Mouse (Mus musculus) ES-Bruce4 (cell line): Measurements from ENCODE around the gene Mrpl2.

Experiments
- EP300 ChIP-seq: IDR thresholded peaks from 2 replicates; pipeline ENCODE4 v1.6.1; 2011; ENCODE audit warnings: low read depth, low read length; ENCODE audit not compliant: insufficient read depth
- POLR2A ChIP-seq: IDR thresholded peaks from one replicate; pipeline ENCODE4 v1.8.1; 2011; ENCODE audit warnings: low read length; ENCODE audit not compliant: insufficient read depth

DNA sequence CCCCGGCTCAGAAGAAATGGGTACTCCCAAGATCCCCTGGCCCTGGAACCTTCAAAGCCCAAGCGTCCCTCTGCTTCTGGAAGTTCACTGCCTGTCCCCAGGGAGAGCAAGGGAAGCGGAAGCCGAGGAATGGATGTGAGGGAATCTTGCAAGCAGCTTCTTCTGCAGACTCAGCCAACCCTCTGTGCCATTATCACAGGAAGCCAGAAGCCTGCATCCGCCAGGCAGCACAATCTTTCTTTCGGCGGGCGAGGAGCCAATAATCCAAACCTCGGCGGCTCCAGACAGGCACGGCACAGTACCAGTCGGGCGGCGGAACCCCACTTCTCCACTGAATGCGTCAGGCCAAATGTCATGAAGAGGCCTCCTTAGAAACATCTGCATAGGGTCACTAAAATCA lies 24.7 kb upstream of the Mrpl2 start:
- TF ChIP-seq POLR2A (no peak), EP300 (no peak)
